Mouse (Mus musculus) ES-E14 (cell line): ENCODE measurements around the gene Mcm5.

Source experiments
- CHD2 ChIP-seq: IDR thresholded peaks from 2 replicates; pipeline ENCODE4 v1.6.1; 2014; ENCODE audit warnings: mild to moderate bottlenecking, low read depth, low read length, inconsistent platforms
- HCFC1 ChIP-seq: IDR thresholded peaks from 2 replicates; pipeline ENCODE4 v1.6.1; 2012; ENCODE audit warnings: low read length, inconsistent platforms, borderline replicate concordance; ENCODE audit not compliant: insufficient read depth
- MAFK ChIP-seq: IDR thresholded peaks from 2 replicates; pipeline ENCODE4 v1.6.1; 2014; ENCODE audit warnings: mild to moderate bottlenecking, low read depth, low read length, inconsistent platforms; ENCODE audit not compliant: insufficient read depth
- ZC3H11A ChIP-seq: IDR thresholded peaks from 2 replicates; pipeline ENCODE4 v1.6.1; 2012; ENCODE audit warnings: low read depth, mild to moderate bottlenecking, inconsistent platforms, low read length, borderline replicate concordance
- ZNF384 ChIP-seq: IDR thresholded peaks from 2 replicates; pipeline ENCODE4 v1.6.1; 2012; ENCODE audit warnings: low read depth, low read length, inconsistent platforms

DNA sequence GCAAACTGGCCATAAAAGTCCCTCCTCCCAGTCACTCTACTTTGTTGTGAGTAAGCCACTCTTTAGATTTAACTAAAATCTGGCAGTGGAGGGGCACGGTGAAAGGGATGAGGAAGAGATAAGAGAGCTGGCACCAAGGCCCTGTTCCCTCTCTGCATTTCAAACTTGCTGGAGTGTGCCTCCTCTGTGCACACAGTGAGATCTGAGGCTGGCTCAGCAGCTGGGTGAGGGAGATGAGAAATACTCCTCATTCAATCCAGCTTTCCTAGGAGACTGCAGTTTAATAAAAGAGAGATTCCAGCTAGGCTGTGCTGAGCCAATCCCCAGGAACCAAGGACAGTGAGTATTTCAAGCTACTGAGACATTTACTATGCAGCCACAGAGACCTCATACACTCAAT lies 26.4 kb downstream of the Mcm5 start:
- no peak for TF ChIP-seq ZC3H11A
- no peak for TF ChIP-seq ZNF384
- no peak for TF ChIP-seq CHD2
- TF ChIP-seq HCFC1, result no peak
- TF ChIP-seq MAFK, result no peak
